Mouse (Mus musculus) macrophage (primary cell): ENCODE measurements around the gene Cmtm8. TPM values are rescaled to one million over a fixed set of nuclear protein-coding genes. Genes with fewer than 3 reads are reported as not detected.

Source experiments
- H3K27ac ChIP-seq: fragments of 350-480 bp; formaldehyde crosslinking; 2 replicates; pipeline ENCODE4 v1.9.0; 2021
- H3K36me3 ChIP-seq: fragments of 350-480 bp; formaldehyde crosslinking; 2 replicates; pipeline ENCODE4 v1.9.0; 2021; ENCODE audit errors: inconsistent target
- H3K4me3 ChIP-seq: fragments of 350-480 bp; formaldehyde crosslinking; 2 replicates; pipeline ENCODE4 v1.9.0; 2021; ENCODE audit errors: inconsistent target
- H3K79me2 ChIP-seq: fragments of 350-480 bp; formaldehyde crosslinking; 2 replicates; pipeline ENCODE4 v1.9.0; 2021; ENCODE audit errors: inconsistent target
- WGBS: methylation state at CpG from one replicate; pipeline ENCODE4 v1.1.7; 2026; ENCODE audit warnings: inconsistent platforms; ENCODE audit not compliant: missing documents; 5-methylcytosine and 5-hydroxymethylcytosine counted together
- polyA plus RNA-seq: library from polyadenylated mRNA; stranded (reverse); fragments of 250-400 nt; gene quantifications from 3 replicates; pipeline ENCODE4 v1.2.4, GENCODE M21; 2018; ENCODE audit warnings: inconsistent platforms

Gene Cmtm8
- polyA plus RNA-seq, 1 experiment from 2014 or later = 0.99 TPM

DNA sequence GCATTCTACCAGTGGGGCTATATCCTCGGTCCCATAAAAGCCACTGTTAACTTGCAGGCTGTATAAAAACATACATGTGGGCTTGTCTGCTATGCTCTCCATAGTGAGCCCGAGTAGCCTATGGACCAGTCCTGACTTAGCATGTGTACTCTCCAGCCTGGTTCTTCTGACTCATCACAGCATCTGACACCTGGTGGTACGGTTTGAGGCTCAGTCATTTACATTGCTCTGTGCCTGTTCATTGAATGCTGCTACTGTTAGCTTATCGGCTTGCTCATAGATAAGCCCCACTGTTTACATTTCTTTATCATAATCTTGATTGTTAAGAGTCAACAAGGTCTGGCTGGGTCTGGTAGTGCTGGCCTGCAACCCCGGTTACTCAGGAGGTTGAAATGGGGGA is 35.3 kb downstream of the Cmtm8 start:
- no peak overlapping the region for H3K27ac ChIP-seq
- H3K79me2 ChIP-seq = no peaks in the 10 kb centered on the region
- no peaks in the 10 kb centered on the region for H3K36me3 ChIP-seq
- no peak overlapping the region for H3K4me3 ChIP-seq
- 100% methylated on average over 5 of the region's 5 CpGs for WGBS

DNA sequence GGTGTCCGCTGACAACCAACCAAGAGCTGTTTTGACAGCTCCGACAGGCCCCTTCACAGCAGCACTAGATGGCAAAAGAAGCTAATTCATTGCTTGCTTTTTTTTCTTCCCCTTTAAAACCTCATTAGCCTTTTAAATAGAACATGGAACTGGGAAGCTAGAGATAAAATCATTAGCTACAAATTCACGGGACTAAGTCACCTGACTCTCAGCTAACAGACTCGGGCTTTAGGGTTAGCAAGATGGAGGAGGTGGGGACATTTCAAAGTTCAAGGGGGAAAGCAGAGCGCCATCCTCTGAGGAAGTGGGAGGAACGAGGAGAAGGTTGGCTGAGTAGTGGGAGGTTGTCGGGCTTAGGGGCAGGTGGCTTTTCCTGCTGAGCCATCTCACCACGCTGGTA is 36.7 kb downstream of the Cmtm8 start:
- Histone ChIP-seq H3K36me3 (no peaks in the 10 kb centered on the region), H3K79me2 (no peaks in the 10 kb centered on the region), H3K4me3 (no peak overlapping the region), H3K27ac (no peak overlapping the region)
- WGBS = 27% methylated on average over 8 of the region's 8 CpGs

DNA sequence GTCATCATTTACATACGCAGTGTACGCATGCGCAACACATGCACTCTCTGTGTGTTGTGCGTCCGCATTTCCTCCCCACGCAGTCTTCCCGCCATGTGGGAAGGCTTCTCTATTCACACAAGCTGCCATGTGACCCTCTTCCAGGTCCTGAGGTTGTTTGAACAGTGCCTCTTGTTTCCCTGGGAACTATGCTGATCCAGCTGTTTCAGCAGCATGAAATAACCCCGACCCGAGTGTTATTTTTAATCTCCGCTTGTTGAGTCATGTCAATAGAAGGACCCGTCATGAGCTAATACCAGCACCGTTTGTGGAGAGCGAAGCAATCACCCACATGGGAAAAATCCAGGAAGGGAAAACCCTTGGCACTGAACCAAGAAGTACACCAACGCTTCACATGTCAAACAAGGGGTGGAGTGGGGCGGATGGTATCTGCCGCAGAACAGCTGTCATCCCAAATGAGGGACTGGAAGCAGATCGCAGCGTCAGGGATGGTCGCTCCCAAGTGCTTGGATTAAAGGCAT is 38.7 kb downstream of the Cmtm8 start:
- 91% methylated on average over 19 of the region's 19 CpGs for WGBS

GRCm38 (mm10) chr9:114802191-114802590 is 41.8 kb downstream of the Cmtm8 start:
- 92% methylated on average over 1 of the region's 1 CpGs for WGBS
- Histone ChIP-seq H3K27ac (no peak overlapping the region), H3K4me3 (no peak overlapping the region), H3K36me3 (no peaks in the 10 kb centered on the region), H3K79me2 (no peaks in the 10 kb centered on the region)

More for the DNA sequence above, 38.7 kb downstream of the Cmtm8 start:
- H3K79me2 ChIP-seq = no peaks in the 10 kb centered on the region
- no peaks in the 10 kb centered on the region for H3K36me3 ChIP-seq
- no peak overlapping the region for H3K27ac ChIP-seq
- no peak overlapping the region for H3K4me3 ChIP-seq

GRCm38 (mm10) chr9:114801301-114801700 is 42.7 kb downstream of the Cmtm8 start:
- H3K4me3 ChIP-seq = no peak overlapping the region
- 96% methylated on average over 9 of the region's 15 CpGs for WGBS
- H3K36me3 ChIP-seq = no peaks in the 10 kb centered on the region
- H3K79me2 ChIP-seq = no peaks in the 10 kb centered on the region
- H3K27ac ChIP-seq = no peak overlapping the region

DNA sequence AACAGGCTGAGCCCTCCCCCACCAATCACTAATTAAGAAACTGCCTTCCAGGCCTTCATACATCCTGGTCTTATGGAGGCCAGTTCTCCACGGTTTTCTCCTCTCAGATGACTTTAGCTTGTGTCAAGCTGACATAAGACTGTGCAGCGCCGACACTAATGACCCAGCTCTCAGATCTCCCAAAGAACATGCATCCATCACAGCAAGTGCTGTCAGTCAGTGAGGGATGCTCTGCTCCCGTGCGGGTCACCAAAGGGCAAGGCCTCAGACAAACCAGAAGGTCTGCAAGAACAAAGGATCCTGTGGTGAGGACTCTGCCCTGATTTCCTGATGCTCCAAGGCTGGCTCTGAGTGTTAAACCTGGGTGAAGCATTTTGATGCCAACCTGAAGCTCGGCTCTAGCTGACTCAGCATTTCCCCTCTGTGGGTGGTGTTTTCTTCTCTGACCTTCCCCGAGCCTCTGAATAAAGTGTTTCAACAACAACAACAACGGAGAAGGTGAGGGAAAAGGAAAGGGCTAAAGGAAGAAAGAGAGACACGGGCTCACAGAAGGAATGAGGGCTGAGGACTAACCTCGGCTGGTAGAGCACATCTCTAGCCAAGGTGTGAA is 44.4 kb downstream of the Cmtm8 start:
- Histone ChIP-seq H3K36me3 (no peaks in the 10 kb centered on the region), H3K4me3 (no peak overlapping the region), H3K27ac (no peak overlapping the region), H3K79me2 (no peaks in the 10 kb centered on the region)
- WGBS = 79% methylated on average over 10 of the region's 10 CpGs

DNA sequence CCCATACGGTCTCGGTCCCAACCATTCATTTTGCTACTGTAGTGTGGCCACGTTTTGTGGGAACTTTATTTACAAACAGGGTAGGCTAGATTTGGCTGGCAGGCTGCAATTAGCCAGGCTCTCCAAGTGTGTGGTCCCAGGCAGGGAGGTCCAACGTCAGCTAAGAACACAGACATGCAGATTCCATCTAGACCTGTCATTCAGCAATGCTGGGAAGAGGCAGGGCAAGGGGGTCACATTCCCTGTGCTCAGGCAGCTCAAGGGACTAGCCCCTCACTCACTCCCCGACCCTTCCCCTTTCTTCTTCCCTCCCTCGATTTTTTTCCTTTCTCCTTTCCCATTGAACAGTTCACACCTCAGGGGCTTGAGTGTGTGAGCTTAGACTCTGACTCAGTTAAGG is 45.1 kb downstream of the Cmtm8 start:
- no peak overlapping the region for H3K27ac ChIP-seq
- H3K79me2 ChIP-seq = no peaks in the 10 kb centered on the region
- no peaks in the 10 kb centered on the region for H3K36me3 ChIP-seq
- no peak overlapping the region for H3K4me3 ChIP-seq
- WGBS = 83% methylated on average over 6 of the region's 6 CpGs

DNA sequence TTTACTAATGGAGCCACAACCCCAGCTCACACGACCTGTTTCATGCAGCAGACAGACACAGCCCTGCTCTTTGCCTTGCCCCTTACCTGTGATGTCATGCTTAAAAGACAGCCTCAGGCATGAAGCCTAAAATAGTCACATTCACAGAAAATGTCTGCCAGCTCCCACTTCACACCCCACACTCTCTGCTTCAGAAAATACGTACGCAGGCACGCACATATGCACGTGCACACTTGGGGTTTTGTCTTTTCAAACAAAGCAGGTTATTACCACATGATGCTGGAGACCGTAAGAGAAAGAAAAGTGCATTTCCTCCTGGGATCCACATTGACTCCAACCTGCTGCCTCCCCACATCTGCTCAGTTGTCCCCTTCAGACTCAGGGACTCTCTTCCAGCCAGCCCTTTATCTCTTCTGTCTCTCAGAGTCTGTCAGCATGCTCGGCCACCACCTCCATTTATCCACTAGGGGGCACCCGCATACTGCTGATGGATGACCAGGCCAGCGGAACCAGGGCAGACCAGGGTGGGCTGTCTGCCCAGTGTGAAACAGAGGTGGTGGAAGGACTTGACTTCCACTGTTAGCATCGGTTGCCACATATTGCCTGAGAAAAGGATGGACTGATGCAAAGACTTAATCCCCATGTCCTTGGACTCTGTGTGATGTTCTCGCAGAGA is 46.5 kb downstream of the Cmtm8 start:
- H3K27ac ChIP-seq = no peak overlapping the region
- no peaks in the 10 kb centered on the region for H3K36me3 ChIP-seq
- WGBS = 54% methylated on average over 11 of the region's 11 CpGs
- no peaks in the 10 kb centered on the region for H3K79me2 ChIP-seq
- no peak overlapping the region for H3K4me3 ChIP-seq

DNA sequence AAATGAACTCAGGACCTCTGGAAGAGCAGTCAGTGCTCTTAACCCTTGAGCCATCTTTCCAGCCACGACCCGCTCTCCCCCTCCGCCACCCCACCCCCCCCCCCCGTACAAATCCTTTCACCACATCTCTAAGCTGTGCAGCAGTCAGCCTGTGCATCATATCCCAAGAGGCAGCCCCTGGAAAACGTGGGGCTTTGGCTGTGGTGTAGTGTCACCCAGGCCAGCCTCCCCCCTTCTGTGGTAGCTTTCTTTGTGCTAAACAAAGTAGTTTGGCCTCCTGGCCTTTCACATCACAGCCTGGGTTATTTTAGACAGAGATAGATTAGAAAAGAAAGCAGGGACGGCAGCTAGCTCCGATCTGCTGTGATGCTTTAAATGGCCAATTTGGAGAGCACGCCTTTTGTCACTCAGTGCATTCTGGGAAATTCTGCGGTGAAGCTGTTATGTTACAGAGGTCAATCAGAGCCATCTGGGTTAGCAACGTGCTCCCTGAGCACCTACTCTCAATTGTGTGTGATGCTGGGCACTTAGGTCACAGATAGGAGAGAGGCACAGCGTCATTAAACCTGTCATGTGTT is 47.4 kb downstream of the Cmtm8 start:
- WGBS = 67% methylated on average over 10 of the region's 11 CpGs
- Histone ChIP-seq H3K36me3 (no peaks in the 10 kb centered on the region), H3K79me2 (no peaks in the 10 kb centered on the region), H3K27ac (no peak overlapping the region), H3K4me3 (no peak overlapping the region)

GRCm38 (mm10) chr9:114794491-114794890 is 49.5 kb downstream of the Cmtm8 start:
- WGBS = 47% methylated on average over 4 of the region's 4 CpGs
- no peak overlapping the region for H3K4me3 ChIP-seq
- H3K27ac ChIP-seq = peak overlapping the region; percentile 8; the same call in 1 of the 2 replicates
- no peaks in the 10 kb centered on the region for H3K36me3 ChIP-seq
- no peaks in the 10 kb centered on the region for H3K79me2 ChIP-seq

DNA sequence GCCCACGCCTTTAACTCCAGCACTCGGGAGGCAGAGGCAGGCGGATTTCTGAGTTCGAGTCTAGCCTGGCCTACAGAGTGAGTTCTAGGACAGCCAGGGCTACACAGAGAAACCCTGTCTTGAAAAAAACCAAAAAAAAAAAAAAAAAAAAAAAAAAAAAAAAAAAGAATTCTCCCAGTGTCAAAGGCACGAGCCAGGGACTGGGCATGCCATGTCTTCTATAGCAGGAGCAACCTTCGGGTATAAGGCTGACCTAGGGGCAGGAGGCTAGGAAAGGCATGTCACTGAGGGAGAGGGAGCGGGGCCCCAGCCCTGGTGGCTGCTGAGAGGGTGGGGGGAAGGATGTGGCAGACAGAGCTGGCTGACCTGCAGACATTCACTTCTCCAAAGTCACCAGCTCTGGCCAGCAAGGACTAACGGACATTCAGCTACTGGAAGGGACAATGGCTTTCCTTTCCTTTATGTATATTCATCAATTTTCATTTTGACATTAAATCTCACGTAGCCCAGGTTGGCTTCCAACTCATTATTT is 50.1 kb downstream of the Cmtm8 start:
- no peak overlapping the region for H3K4me3 ChIP-seq
- H3K27ac ChIP-seq = peak overlapping the region; percentile 8; the same call in 1 of the 2 replicates
- H3K79me2 ChIP-seq = no peaks in the 10 kb centered on the region
- no peaks in the 10 kb centered on the region for H3K36me3 ChIP-seq
- 21% methylated on average over 5 of the region's 9 CpGs for WGBS

DNA sequence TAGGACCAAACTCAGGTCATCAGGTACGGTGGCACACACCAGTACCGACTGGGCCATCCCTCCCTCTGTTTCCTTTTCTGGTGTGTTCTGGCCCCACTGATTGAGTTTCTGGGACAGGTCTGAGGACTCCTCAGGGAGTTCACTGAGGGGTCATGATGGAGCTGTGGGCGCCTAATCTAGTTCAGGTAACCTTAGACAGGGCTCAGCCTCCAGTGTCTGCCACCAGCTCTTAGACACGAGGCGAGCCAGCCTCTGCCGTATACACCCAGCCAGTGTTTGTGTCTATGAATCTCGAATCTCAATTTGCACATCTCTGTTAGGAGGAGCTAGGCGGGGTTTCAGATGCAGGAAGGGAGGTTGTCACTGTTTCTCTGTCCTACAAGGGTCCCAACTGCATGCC is 54.0 kb downstream of the Cmtm8 start:
- Histone ChIP-seq H3K36me3 (no peaks in the 10 kb centered on the region), H3K4me3 (no peak overlapping the region), H3K27ac (no peak overlapping the region), H3K79me2 (no peaks in the 10 kb centered on the region)
- 71% methylated on average over 8 of the region's 8 CpGs for WGBS

DNA sequence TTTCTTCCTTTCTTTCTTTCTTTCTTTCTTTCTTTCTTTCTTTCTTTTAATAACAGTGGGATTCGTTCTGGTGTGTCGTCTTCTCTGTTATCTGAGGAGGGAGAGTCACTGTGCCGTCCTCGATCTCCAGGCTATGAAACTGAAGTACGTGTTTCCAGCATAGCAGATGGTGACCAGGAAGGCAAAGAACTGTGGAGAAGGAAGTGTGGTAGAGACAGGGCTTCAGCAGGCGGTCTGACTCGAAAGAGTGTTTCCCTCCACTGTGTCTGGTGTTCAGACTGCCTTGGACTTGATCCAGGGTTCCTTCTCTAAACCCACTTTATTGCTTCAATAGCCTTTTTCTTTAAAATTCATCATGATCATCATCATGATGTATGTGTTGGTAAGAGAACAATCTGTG is 54.4 kb downstream of the Cmtm8 start:
- WGBS = 22% methylated on average over 7 of the region's 7 CpGs
- Histone ChIP-seq H3K4me3 (no peak overlapping the region), H3K27ac (no peak overlapping the region), H3K79me2 (no peaks in the 10 kb centered on the region), H3K36me3 (no peaks in the 10 kb centered on the region)

GRCm38 (mm10) chr9:114788697-114789096 is 55.3 kb downstream of the Cmtm8 start:
- Histone ChIP-seq H3K36me3 (no peaks in the 10 kb centered on the region), H3K4me3 (no peak overlapping the region), H3K27ac (no peak overlapping the region), H3K79me2 (no peaks in the 10 kb centered on the region)
- WGBS = 85% methylated on average over 8 of the region's 8 CpGs

DNA sequence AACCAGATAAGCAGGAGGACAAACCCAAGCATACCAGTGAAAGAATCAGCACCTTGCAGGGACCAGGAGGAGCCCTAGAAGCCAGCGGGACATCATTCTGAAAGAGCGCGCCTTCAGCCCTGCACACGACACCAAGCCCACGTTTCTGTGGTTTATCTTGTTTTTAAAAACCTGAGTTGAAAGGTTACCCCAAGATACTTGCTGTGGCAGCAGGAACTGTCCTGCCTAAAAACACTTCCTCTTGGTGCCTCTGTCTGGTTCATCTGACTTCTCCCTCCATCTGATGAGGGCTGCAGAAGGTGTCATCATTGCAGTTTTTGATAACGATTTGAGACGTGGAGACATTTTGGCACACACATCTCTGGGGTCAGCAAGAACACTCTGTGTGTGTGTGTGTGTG is 56.2 kb downstream of the Cmtm8 start:
- WGBS = 1% methylated on average over 7 of the region's 7 CpGs
- no peaks in the 10 kb centered on the region for H3K36me3 ChIP-seq
- H3K4me3 ChIP-seq = no peak overlapping the region
- H3K79me2 ChIP-seq = no peaks in the 10 kb centered on the region
- H3K27ac ChIP-seq = peak overlapping the region; percentile 48
